Mouse (Mus musculus) spleen, postnatal 10 days (tissue): Measurements from ENCODE around the gene Tagap1.
"Not testable (repeated sequence)": the region's sequence is repeated elsewhere in the genome, so short reads cannot be mapped to it uniquely, and the experiment has no call there.

Source experiments
- DNase-seq, 2 experiments: peaks; one replicate each; pipeline ENCODE4 v3.0.0; 2021 to 2022; ENCODE audit warnings: low spot score in 2 of 2

The Tagap1 gene

GRCm38 (mm10) chr17:6960776-6961175 is at the start of gene Tagap1:
Gene Tagap1, minus strand, starts transcription at chr17:6961156.
- DNase-seq: peak; percentile 48 to 71

- DNase-seq: not testable (repeated sequence)
Measured at GRCm38 (mm10) chr17:7009901-7010300, 48.9 kb upstream of the Tagap1 start.

GRCm38 (mm10) chr17:7009440-7009839 is 48.5 kb upstream of the Tagap1 start:
- DNase-seq: not testable (repeated sequence)

GRCm38 (mm10) chr17:7008885-7009284 is 47.9 kb upstream of the Tagap1 start:
- DNase-seq: not testable (repeated sequence)

GRCm38 (mm10) chr17:7005646-7006045 is 44.7 kb upstream of the Tagap1 start:
- DNase-seq: not testable (repeated sequence)

- DNase-seq: not testable (repeated sequence)
Measured at GRCm38 (mm10) chr17:7003392-7003791, 42.4 kb upstream of the Tagap1 start.

- DNase-seq: not testable (repeated sequence)
Measured at GRCm38 (mm10) chr17:7001790-7002585, 41.0 kb upstream of the Tagap1 start.

- DNase-seq: not testable (repeated sequence)
Measured at GRCm38 (mm10) chr17:6997778-6998490, 37.0 kb upstream of the Tagap1 start.

- DNase-seq: not testable (repeated sequence)
Measured at GRCm38 (mm10) chr17:6996826-6997225, 35.9 kb upstream of the Tagap1 start.

GRCm38 (mm10) chr17:6995504-6995903 is 34.5 kb upstream of the Tagap1 start:
- DNase-seq: not testable (repeated sequence)

- DNase-seq: not testable (repeated sequence)
Measured at GRCm38 (mm10) chr17:6986118-6986517, 25.2 kb upstream of the Tagap1 start.

- DNase-seq: not testable (repeated sequence)
Measured at GRCm38 (mm10) chr17:6980144-6980543, 19.2 kb upstream of the Tagap1 start.

GRCm38 (mm10) chr17:6979380-6979779 is 18.4 kb upstream of the Tagap1 start:
- DNase-seq: not testable (repeated sequence)

- DNase-seq: peak; percentile 60 to 74
Measured at GRCm38 (mm10) chr17:6978287-6979248, 17.6 kb upstream of the Tagap1 start, which contains the start of gene Gm49721. Gene Gm49721, plus strand, starts transcription at chr17:6978904.

- DNase-seq: not testable (repeated sequence)
Measured at GRCm38 (mm10) chr17:6974985-6975384, 14.0 kb upstream of the Tagap1 start.

- not testable (repeated sequence) for DNase-seq
Measured at GRCm38 (mm10) chr17:6972836-6973396, 12.0 kb upstream of the Tagap1 start.

- DNase-seq: not testable (repeated sequence)
Measured at GRCm38 (mm10) chr17:6971238-6971637, 10.3 kb upstream of the Tagap1 start.

GRCm38 (mm10) chr17:6970334-6970733 is 9.4 kb upstream of the Tagap1 start, which contains the start of gene Rnaset2b:
Gene Rnaset2b, plus strand, starts transcription at chr17:6970634.
- DNase-seq: not testable (repeated sequence)

GRCm38 (mm10) chr17:6967673-6968072 is 6.7 kb upstream of the Tagap1 start:
- not testable (repeated sequence) for DNase-seq

GRCm38 (mm10) chr17:6965364-6965763 is 4.4 kb upstream of the Tagap1 start:
- peak in 1 of 2 experiments; percentile 33 for DNase-seq

- DNase-seq: not testable (repeated sequence)
Measured at GRCm38 (mm10) chr17:6962936-6963335, 2.0 kb upstream of the Tagap1 start.
